Mouse (Mus musculus) embryonic facial prominence, embryonic 11.5 days (tissue): ENCODE measurements around the gene Gstp3. TPM values are rescaled to one million over a fixed set of nuclear protein-coding genes. Genes with fewer than 3 reads are reported as not detected.
A peak's percentile ranks its signal among the peaks of the same experiment; 100 is the strongest.
"Not testable (repeated sequence)": the region's sequence is repeated elsewhere in the genome, so short reads cannot be mapped to it uniquely, and the experiment has no call there.

ENCODE experiments used
- ATAC-seq: fragments of 200-750 bp; cut with Nextera tagmentation; replicated peaks from 2 replicates; pipeline ENCODE4 v1.8.0; 2017; ENCODE audit warnings: low read depth; ENCODE audit not compliant: insufficient number of reproducible peaks, low FRiP score, low TSS enrichment
- DNase-seq: peaks from one replicate; pipeline ENCODE4 v3.0.0-alpha.2; 2015; ENCODE audit warnings: low spot score
- H3K27ac ChIP-seq: fragments of 300-500 bp; sonication (generic); replicated peaks from 2 replicates; pipeline ENCODE4 v1.5.1; 2014; ENCODE audit warnings: mild to moderate bottlenecking, low read depth, low read length, control low read depth
- H3K27me3 ChIP-seq: fragments of 300-500 bp; sonication (generic); 2 replicates; pipeline ENCODE4 v1.6.1; 2014; ENCODE audit warnings: mild to moderate bottlenecking, low read length, moderate library complexity, mixed read lengths; ENCODE audit not compliant: control insufficient read depth, insufficient read depth
- H3K36me3 ChIP-seq: fragments of 300-500 bp; sonication (generic); replicated peaks from 2 replicates; pipeline ENCODE4 v1.6.1; 2014; ENCODE audit warnings: low read depth, mild to moderate bottlenecking, low read length, moderate library complexity, mixed read lengths; ENCODE audit not compliant: control insufficient read depth, insufficient read depth
- H3K4me1 ChIP-seq: fragments of 300-500 bp; sonication (generic); 2 replicates; pipeline ENCODE4 v1.6.1; 2014; ENCODE audit warnings: low read length, mixed read lengths; ENCODE audit not compliant: control insufficient read depth, insufficient read depth
- H3K4me2 ChIP-seq: fragments of 300-500 bp; sonication (generic); 2 replicates; pipeline ENCODE4 v1.6.1; 2014; ENCODE audit warnings: low read depth, mild to moderate bottlenecking, control low read depth, low read length, moderate library complexity
- H3K4me3 ChIP-seq: fragments of 300-500 bp; sonication (generic); 2 replicates; pipeline ENCODE4 v1.5.1; 2014; ENCODE audit warnings: low read depth, low read length, control low read depth
- H3K9ac ChIP-seq: fragments of 300-500 bp; sonication (generic); replicated peaks from 2 replicates; pipeline ENCODE4 v1.6.1; 2014; ENCODE audit warnings: mild to moderate bottlenecking, control low read depth, low read length
- H3K9me3 ChIP-seq: fragments of 300-500 bp; sonication (generic); replicated peaks from 2 replicates; pipeline ENCODE4 v1.6.1; 2016; ENCODE audit warnings: mild to moderate bottlenecking, low read length, inconsistent platforms, mixed read lengths; ENCODE audit not compliant: control insufficient read depth
- WGBS: fragments of 180-500 bp; shearing (Covaris S2); extraction: QIAGEN DNeasy Blood & Tissue Kit; methylation state at CpG from one replicate; pipeline ENCODE4 v1.1.7; 2014; 5-methylcytosine and 5-hydroxymethylcytosine counted together
- polyA plus RNA-seq: library from polyadenylated mRNA; unstranded; fragments of >200 nt; fragmentation: Nextera tagmentation; extraction: Ambion mirVana; gene quantifications from 2 replicates; pipeline ENCODE4 v1.2.1, GENCODE M21; 2014

Gstp3 gene
- polyA plus RNA-seq, 1 experiment from 2014 or later, result not detected

- H3K4me1 ChIP-seq, H3K36me3 ChIP-seq, H3K27ac ChIP-seq, DNase-seq, H3K9ac ChIP-seq, H3K9me3 ChIP-seq, H3K4me2 ChIP-seq, H3K4me3 ChIP-seq, H3K27me3 ChIP-seq: not testable (repeated sequence)
- 82% methylated on average over 3 of the region's 4 CpGs for WGBS
- 0 out of 2 replicates have a peak, but pooled peaks have one; percentile 39 for ATAC-seq
Measured at GRCm38 (mm10) chr19:4041500-4041899, 17.9 kb downstream of the Gstp3 start.

GRCm38 (mm10) chr19:4040941-4041340 is 18.4 kb downstream of the Gstp3 start:
- H3K27ac ChIP-seq, H3K9ac ChIP-seq, H3K4me2 ChIP-seq, H3K4me3 ChIP-seq, ATAC-seq, H3K4me1 ChIP-seq, H3K27me3 ChIP-seq, H3K36me3 ChIP-seq, DNase-seq, H3K9me3 ChIP-seq: not testable (repeated sequence)
- WGBS, result 83% methylated on average over 5 of the region's 5 CpGs

- WGBS, result under 1% methylated on average over 26 of the region's 26 CpGs
- Histone ChIP-seq H3K9me3 (no peaks in the 10 kb centered on the region), H3K4me3 (peak within 1 kb of the TSS; percentile 68), H3K4me2 (peak within 1 kb of the TSS; percentile 77), H3K36me3 (no peaks in the 10 kb centered on the region), H3K9ac (peak within 1 kb of the TSS; percentile 91), H3K27me3 (no peaks in the 10 kb centered on the region), H3K27ac (peak within 1 kb of the TSS; percentile 70; the same call in 1 of the 2 replicates), H3K4me1 (no peaks in the 10 kb centered on the region)
- DNase-seq, result peak; percentile 90
- peak; percentile 87 for ATAC-seq
Measured at GRCm38 (mm10) chr19:4037788-4038232, 21.6 kb downstream of the Gstp3 start, which contains the start of gene Gstp1. TSS of gene Gstp1 (minus strand) at chr19:4037985.

GRCm38 (mm10) chr19:4037154-4037787 is 22.1 kb downstream of the Gstp3 start:
- WGBS, result 25% methylated on average over 7 of the region's 8 CpGs
- H3K9ac ChIP-seq, result peak overlapping the region; percentile 91
- H3K4me1 ChIP-seq, H3K9me3 ChIP-seq, H3K27me3 ChIP-seq, ATAC-seq, H3K36me3 ChIP-seq, DNase-seq: not testable (repeated sequence)
- H3K27ac ChIP-seq, result peak overlapping the region; percentile 70; the same call in 1 of the 2 replicates
- H3K4me2 ChIP-seq, result peak overlapping the region; percentile 77
- H3K4me3 ChIP-seq, result peak overlapping the region; percentile 68

GRCm38 (mm10) chr19:4036327-4037045 is 22.9 kb downstream of the Gstp3 start:
- no peak for ATAC-seq

GRCm38 (mm10) chr19:4033742-4034141 is 25.6 kb downstream of the Gstp3 start:
- H3K36me3 ChIP-seq, result no peaks in the 10 kb centered on the region
- no peak overlapping the region for H3K9ac ChIP-seq
- H3K4me2 ChIP-seq, result no peak overlapping the region
- no peaks in the 10 kb centered on the region for H3K4me1 ChIP-seq
- H3K27ac ChIP-seq, result no peak overlapping the region
- 63% methylated on average over 5 of the region's 5 CpGs for WGBS
- DNase-seq (no peak), ATAC-seq (no peak)
- H3K4me3 ChIP-seq, result no peak overlapping the region
- H3K27me3 ChIP-seq, result no peaks in the 10 kb centered on the region
- H3K9me3 ChIP-seq, result no peaks in the 10 kb centered on the region

More at GRCm38 (mm10) chr19:4036327-4037045, 22.9 kb downstream of the Gstp3 start:
- H3K4me3 ChIP-seq, result no peak overlapping the region
- 72% methylated on average over 12 of the region's 12 CpGs for WGBS
- H3K4me1 ChIP-seq, result no peaks in the 10 kb centered on the region
- H3K9ac ChIP-seq, result no peak overlapping the region
- no peaks in the 10 kb centered on the region for H3K9me3 ChIP-seq
- no peak for DNase-seq
- H3K27me3 ChIP-seq, result no peaks in the 10 kb centered on the region
- H3K4me2 ChIP-seq, result no peak overlapping the region
- no peaks in the 10 kb centered on the region for H3K36me3 ChIP-seq
- H3K27ac ChIP-seq, result no peak overlapping the region

GRCm38 (mm10) chr19:4033298-4033697 is 26.1 kb downstream of the Gstp3 start:
- H3K4me1 ChIP-seq, result no peaks in the 10 kb centered on the region
- DNase-seq (no peak), ATAC-seq (no peak)
- no peaks in the 10 kb centered on the region for H3K9me3 ChIP-seq
- WGBS, result 85% methylated on average over 3 of the region's 3 CpGs
- no peaks in the 10 kb centered on the region for H3K27me3 ChIP-seq
- no peak overlapping the region for H3K4me3 ChIP-seq
- no peaks in the 10 kb centered on the region for H3K36me3 ChIP-seq
- no peak overlapping the region for H3K9ac ChIP-seq
- no peak overlapping the region for H3K4me2 ChIP-seq
- H3K27ac ChIP-seq, result no peak overlapping the region

- no peak overlapping the region for H3K4me2 ChIP-seq
- DNase-seq, result no peak
- no peak overlapping the region for H3K9ac ChIP-seq
- no peak for ATAC-seq
- H3K27me3 ChIP-seq, result no peaks in the 10 kb centered on the region
- 56% methylated on average over 7 of the region's 7 CpGs for WGBS
- H3K4me3 ChIP-seq, result no peak overlapping the region
- H3K4me1 ChIP-seq, result no peaks in the 10 kb centered on the region
- H3K36me3 ChIP-seq, result no peaks in the 10 kb centered on the region
- H3K9me3 ChIP-seq, result no peaks in the 10 kb centered on the region
- H3K27ac ChIP-seq, result no peak overlapping the region
Measured at GRCm38 (mm10) chr19:4032668-4033067, 26.7 kb downstream of the Gstp3 start.
